Mouse (Mus musculus): ENCODE data around the gene Fxyd2. TPM values are rescaled to one million over a fixed set of nuclear protein-coding genes. Genes with fewer than 3 reads are reported as not detected.

Fxyd2 gene
- total RNA-seq, 2 experiments from 2014 or later, result not detected

DNA sequence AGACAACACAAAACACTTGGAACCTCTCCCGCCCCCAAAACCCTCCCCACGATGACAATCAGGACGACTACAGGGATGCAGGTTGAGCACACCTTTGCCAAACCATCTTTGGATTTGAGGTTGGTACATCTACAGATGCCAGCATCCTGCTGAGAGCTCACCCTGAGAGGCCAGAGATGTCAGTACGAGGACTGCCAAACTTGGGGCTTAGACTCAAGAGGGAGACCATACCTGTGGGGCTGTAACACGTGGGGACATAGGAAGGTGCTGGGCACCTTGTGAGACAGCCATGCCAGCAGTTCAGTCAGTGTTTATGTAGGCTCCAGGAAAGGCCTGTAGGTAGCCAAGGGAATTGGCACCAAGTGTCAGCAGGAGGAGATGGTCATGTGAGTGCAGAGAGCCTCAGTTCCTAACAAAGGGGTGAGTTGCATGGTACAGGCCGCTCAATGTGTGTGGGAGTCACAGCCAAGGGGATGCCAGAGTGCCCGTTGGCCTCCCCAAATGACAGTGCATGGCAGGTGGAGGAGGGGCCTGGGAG is 23.4 kb downstream of the Fxyd2 start:
- ATAC-seq (ENCODE audit: poor library complexity, severe bottlenecking), result no peak

DNA sequence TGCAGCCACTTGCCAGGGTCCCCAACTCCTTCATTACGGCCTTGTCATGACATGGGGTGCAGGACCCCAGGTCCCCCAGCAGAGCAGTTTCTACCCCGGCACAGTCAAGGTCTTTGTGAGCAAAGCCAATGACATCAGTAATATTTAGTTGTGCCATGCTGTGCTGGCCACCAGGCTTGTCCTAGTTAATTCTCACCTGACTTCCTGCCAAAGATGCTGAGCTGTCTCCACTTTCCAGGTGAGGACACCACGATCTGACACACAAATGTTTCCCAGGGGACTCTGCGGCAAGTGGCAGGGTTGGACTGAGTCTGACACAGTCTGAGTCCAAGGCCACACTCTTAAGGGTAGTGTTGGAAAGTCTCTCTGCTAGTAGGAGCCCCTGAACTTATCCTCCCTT is 27.0 kb downstream of the Fxyd2 start, which contains the start of gene Dscaml1:
Gene Dscaml1, plus strand, starts transcription at position 173 of the 400 bp plus-strand sequence.
- ATAC-seq (ENCODE audit: poor library complexity, severe bottlenecking), result no peak

GRCm38 (mm10) chr9:45429392-45429791 is 29.9 kb downstream of the Fxyd2 start:
- no peak for ATAC-seq (ENCODE audit: poor library complexity, severe bottlenecking)

DNA sequence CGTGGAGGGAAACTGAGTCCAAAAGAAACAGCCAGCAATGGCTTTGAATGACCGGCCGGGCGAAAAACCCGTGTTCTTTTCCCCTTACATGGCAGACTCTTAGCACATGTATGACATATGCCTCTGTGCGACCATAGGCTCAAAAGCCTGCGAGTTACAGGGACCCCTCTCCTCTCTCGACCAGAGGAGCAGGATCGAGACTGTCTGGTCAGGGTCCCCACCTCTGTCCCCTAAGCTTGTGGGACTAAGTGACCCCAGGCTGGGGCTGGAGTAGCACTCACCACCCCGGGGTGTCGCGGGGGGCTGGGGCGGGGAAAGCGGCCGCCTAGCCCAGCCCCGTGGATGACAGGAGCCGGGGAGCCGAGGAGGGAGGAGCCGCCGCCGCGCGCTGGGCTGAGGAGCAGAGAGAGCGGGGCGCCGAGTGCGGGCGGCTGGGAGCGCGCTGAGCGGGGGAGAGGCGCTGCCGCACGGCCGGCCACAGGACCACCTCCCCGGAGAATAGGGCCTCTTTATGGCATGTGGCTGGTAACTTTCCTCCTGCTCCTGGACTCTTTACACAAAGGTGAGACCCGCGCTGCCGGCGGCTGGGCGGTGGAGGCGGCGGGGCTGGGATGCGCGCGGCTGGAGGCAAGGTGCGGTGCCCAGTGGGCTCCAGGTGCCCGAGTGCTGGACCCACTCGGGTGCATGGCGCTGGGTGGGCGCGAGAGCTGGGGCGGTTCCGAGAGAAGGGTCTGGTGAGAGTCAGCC is 30.7 kb downstream of the Fxyd2 start:
- ATAC-seq (ENCODE audit: poor library complexity, severe bottlenecking), result no peak

GRCm38 (mm10) chr9:45430698-45430959 is 31.2 kb downstream of the Fxyd2 start:
- no peak for ATAC-seq (ENCODE audit: poor library complexity, severe bottlenecking)

- ATAC-seq (ENCODE audit: poor library complexity, severe bottlenecking), result no peak
These were observed 31.7 kb downstream of the Fxyd2 start for GRCm38 (mm10) chr9:45431150-45431549.

- no peak for ATAC-seq (ENCODE audit: poor library complexity, severe bottlenecking)
These were observed 33.2 kb downstream of the Fxyd2 start for GRCm38 (mm10) chr9:45432639-45433038.

DNA sequence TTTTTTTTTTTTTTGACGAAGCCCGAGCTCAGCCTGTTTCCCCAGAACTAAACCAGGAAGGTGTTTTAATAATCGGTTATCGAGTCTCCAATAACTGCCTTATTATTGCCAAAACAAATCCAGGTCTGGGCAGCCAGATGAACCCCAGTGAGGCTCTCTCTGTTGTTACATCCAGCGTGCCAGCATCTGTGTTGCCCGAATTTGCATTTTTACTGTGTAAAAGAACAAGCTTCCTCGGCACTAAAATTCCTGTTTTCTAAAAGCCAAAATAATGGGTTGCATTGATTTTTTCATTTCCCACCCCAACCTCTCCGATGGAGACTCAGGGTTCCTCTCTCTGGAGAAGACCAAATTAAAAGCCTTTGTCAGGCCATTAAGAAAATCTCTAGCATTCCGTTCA is 33.6 kb downstream of the Fxyd2 start:
- ATAC-seq (ENCODE audit: poor library complexity, severe bottlenecking), result no peak

DNA sequence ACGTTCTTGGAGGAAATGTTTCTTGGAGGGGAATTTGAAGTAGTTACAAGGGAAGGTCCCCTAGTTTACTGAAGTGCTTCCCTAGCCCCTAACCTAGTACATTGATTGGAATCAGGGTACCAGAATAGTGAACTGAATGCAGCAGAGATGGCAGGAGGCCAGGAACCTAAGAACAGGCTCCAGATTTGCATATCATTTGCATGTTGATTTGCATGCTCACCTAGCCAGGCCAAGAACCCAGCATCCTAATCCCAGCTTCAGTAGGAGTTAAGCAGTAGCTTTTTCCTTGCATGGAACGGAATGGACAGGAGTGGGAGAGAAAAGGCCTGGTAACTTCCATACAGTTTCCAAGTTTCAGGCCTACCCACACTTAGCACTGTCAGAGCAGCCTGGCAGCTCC is 34.7 kb downstream of the Fxyd2 start:
- ATAC-seq (ENCODE audit: poor library complexity, severe bottlenecking), result no peak

- ATAC-seq (ENCODE audit: poor library complexity, severe bottlenecking), result no peak
These were observed 39.6 kb downstream of the Fxyd2 start for GRCm38 (mm10) chr9:45439025-45439424.

DNA sequence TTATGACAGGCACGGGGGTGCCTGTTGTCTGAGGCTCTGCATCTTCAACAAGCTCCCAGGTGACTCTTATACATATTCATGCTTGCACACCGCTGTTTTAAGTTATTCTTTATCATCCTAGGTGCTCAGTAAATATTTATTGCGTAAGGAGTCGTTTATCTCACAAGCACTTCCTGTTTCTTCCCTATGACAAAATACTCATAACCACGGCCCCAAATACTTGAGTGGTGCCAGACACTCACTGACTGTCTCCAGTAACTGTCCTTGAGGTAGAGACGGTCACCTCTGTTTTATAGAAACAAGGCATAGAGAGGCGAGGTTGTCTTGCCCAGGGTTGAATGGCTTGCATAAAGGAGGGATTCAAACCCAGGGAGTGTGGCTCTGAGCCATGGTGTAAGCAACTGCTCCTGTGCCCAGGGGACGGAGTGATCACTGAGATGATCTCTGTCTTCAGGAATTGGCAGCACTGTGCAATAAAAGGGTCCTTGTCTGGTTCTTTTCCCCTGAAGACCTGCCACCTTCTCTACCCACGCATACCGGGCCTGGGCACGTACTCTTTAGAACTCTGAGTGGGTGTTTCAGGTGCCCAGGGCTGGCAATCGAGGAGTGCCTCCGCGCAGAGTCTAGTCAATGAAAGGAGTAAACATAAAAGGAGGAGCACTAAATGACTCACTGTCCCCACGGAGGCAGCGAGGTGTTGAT is 40.8 kb downstream of the Fxyd2 start:
- ATAC-seq (ENCODE audit: poor library complexity, severe bottlenecking), result peak; percentile 71

- ATAC-seq (ENCODE audit: poor library complexity, severe bottlenecking), result no peak
These were observed 44.9 kb downstream of the Fxyd2 start for GRCm38 (mm10) chr9:45444251-45444798.

DNA sequence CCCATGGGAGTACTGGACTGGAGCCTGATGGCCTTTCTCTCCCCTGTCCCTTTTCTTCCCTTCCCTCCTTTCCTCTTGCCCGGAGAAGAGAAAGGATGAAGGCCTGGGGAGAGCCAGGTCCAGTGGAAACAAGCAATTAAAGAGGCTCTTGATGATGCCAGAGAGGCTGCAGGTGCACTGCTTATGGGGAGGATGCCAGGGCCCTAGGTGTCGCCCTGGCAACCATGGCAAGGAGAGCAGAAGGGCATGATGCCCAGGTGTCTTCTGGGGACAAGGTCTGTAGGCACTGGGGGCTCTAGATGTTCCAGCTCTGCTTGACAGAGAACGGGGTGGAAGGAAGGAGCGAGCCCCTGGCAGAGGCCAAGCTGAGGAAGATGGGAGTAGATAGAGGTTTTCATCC is 50.2 kb downstream of the Fxyd2 start:
- ATAC-seq (ENCODE audit: poor library complexity, severe bottlenecking), result no peak

GRCm38 (mm10) chr9:45451346-45451745 is 51.9 kb downstream of the Fxyd2 start:
- no peak for ATAC-seq (ENCODE audit: poor library complexity, severe bottlenecking)

DNA sequence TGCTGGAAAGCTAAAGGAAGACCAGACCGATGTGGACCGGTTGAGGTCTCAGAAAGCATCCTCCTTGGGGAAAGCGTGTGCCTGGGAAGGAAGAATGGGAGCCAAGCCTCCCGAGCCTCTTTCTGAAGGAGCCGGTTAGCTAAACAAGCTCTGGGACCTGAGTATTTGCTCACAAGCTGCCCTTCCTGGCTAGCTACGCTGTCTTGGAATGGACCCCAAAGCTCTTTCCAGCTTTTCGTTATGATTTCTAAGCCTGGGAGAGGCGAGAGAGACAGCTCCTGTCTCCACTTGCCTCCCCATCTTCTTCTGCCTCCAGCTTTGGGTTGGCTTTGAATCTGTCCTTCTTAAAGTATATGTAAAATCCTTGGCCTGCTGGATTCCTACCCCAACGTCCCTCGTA is 54.6 kb downstream of the Fxyd2 start:
- no peak for ATAC-seq (ENCODE audit: poor library complexity, severe bottlenecking)

- no peak for ATAC-seq (ENCODE audit: poor library complexity, severe bottlenecking)
These were observed 55.6 kb downstream of the Fxyd2 start for GRCm38 (mm10) chr9:45454889-45455610.

DNA sequence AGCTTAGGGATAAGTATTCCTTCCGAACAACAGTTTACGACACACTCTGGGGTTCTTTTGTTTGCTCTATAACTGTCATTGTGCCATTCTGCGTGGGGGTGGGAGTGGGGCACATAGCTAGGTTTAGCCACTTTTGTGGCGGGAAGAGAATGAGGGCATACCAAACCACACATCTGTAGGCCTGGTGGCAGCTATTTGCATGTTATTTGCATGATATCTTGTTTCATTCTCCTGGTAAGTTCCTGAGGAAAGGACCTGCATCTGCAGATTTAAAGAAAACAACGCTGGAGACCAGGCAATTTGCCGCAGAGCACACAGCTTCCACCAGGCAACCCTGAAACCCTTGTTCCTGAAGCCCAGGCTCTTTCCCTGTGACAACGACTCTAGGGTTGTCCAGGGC is 57.7 kb downstream of the Fxyd2 start:
- ATAC-seq (ENCODE audit: poor library complexity, severe bottlenecking), result no peak

DNA sequence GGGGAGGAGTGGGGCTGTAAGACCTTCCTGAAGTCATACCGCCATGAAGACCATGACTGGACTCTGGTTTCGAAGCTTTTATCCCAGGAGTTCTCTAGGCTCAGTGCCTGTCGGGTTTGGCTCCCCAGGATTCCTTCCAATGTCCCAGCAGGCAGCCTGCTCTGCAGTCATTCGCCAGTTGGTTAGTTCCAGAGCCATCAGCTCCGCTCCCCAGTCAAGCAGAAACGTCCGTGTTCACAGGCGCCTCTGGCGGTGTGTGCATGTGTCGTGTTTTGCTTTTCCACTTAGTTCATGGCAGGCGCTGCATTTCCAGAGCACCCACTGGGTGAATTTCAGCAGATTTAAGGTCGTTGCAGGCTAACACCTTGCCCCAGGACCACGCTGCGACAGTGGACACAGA is 58.9 kb downstream of the Fxyd2 start:
- no peak for ATAC-seq (ENCODE audit: poor library complexity, severe bottlenecking)
